Mouse (Mus musculus) testis, adult 2 months (tissue): Measurements from ENCODE around the gene Rab3d. TPM values are rescaled to one million over a fixed set of nuclear protein-coding genes. Genes with fewer than 3 reads are reported as not detected.
A peak's percentile ranks its signal among the peaks of the same experiment; 100 is the strongest.

Experiments
- H3K27ac ChIP-seq: fragments of 200-500 bp; 2 replicates; pipeline ENCODE4 v1.5.1; 2012; ENCODE audit warnings: low read depth, low read length; ENCODE audit not compliant: control insufficient read depth, insufficient read depth
- H3K27me3 ChIP-seq: fragments of 200-500 bp; 2 replicates; pipeline ENCODE4 v1.6.1; 2012; ENCODE audit warnings: mild to moderate bottlenecking, low read length, moderate library complexity; ENCODE audit not compliant: control insufficient read depth, insufficient read depth
- H3K36me3 ChIP-seq: fragments of 200-500 bp; 2 replicates; pipeline ENCODE4 v1.6.1; 2012; ENCODE audit warnings: mild to moderate bottlenecking, low read length; ENCODE audit not compliant: control insufficient read depth, insufficient read depth
- H3K4me1 ChIP-seq: fragments of 200-500 bp; 2 replicates; pipeline ENCODE4 v1.6.1; 2012; ENCODE audit warnings: low read length; ENCODE audit not compliant: control insufficient read depth, insufficient read depth
- H3K4me3 ChIP-seq: fragments of 200-500 bp; 2 replicates; pipeline ENCODE4 v1.5.1; 2012; ENCODE audit warnings: low read depth, mild to moderate bottlenecking, low read length, moderate library complexity, mixed read lengths; ENCODE audit not compliant: control insufficient read depth
- CTCF ChIP-seq: fragments of 200-500 bp; IDR thresholded peaks from 2 replicates; pipeline ENCODE4 v1.5.1; 2012; ENCODE audit warnings: low read depth, mild to moderate bottlenecking, inconsistent platforms, low read length, moderate library complexity; ENCODE audit not compliant: control insufficient read depth, insufficient read depth, insufficient replicate concordance
- POLR2A ChIP-seq: fragments of 200-500 bp; IDR thresholded peaks from 2 replicates; pipeline ENCODE4 v1.6.1; 2012; ENCODE audit warnings: low read depth, mild to moderate bottlenecking, inconsistent platforms, low read length, moderate library complexity; ENCODE audit not compliant: control insufficient read depth
- polyA plus RNA-seq: library from polyadenylated mRNA; depleted of rRNA; stranded (reverse); fragments of >200 nt; gene quantifications from 2 replicates; pipeline ENCODE4 v1.2.3, GENCODE M21; 2012

The Rab3d gene
- polyA plus RNA-seq, 1 experiment, result 21.2 TPM

- Histone ChIP-seq H3K4me3 (no peak overlapping the region), H3K36me3 (no peaks in the 10 kb centered on the region), H3K27ac (peak overlapping the region; percentile 66), H3K27me3 (no peaks in the 10 kb centered on the region), H3K4me1 (peaks cover 9% of the 10 kb centered on the region)
- no peak for TF ChIP-seq CTCF
- TF ChIP-seq POLR2A, result no peak
These were observed 5.6 kb upstream of the Rab3d start for GRCm38 (mm10) chr9:21923490-21924098.

DNA sequence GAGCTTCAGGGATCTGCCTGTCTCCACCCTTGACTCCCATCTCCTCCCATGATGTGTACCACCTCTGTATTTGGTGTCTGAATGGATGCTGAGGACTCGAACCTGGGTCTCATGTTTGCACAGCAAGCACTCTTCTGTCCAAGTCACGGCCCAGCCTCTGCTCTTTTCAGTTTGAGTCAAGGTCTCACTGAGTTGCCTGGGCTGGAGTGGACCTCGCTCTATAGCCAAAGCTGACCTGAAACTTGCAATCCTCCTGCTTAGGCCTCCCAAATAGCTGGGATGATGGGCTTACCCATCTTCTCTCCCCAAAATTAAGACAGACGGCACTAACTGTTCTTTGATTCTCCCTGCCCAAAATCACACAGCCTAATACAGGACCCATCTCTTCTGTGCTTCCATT is 5.0 kb upstream of the Rab3d start:
- no peak for TF ChIP-seq CTCF
- Histone ChIP-seq H3K27me3 (no peaks in the 10 kb centered on the region), H3K36me3 (no peaks in the 10 kb centered on the region), H3K4me3 (no peak overlapping the region), H3K27ac (no peak overlapping the region), H3K4me1 (peaks cover 12% of the 10 kb centered on the region)

DNA sequence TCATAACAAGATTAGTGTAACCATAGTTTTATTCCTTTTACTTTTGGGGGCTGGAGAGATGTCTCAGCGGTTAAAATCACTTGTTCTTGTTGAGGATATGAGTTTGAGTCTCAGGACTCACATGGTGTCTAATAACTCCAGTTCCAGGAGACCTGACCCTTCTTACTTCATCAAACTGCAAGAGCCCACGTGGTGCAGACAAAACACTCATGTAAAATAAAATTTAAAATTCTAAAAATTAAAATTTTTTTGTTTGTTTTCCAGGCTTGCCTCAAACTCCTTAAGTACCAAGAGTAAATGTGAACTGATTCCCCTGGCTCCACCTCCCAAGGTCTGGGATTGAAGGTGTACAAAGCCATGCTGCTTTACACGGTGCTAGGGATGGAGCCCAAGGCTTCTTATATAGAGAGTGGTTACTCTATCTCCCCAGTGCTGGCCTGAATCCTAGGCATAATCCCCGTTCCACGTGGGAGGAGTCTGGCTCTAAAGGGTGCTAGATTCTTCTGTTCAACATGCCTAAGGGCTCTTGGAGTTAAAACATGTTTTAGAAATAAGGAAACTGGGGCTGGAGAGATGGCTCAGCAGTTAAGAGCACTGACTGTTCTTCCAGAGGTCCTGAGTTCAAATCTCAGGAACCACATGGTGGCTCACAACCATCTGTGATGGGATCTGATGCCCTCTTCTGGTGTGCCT is 846 bp upstream of the Rab3d start:
- Histone ChIP-seq H3K27ac (no peak overlapping the region; the same call in 1 of the 2 replicates), H3K36me3 (no peaks in the 10 kb centered on the region), H3K4me3 (no peak overlapping the region), H3K4me1 (peaks cover 10% of the 10 kb centered on the region), H3K27me3 (no peaks in the 10 kb centered on the region)
- TF ChIP-seq CTCF, result no peak
- TF ChIP-seq POLR2A, result no peak

DNA sequence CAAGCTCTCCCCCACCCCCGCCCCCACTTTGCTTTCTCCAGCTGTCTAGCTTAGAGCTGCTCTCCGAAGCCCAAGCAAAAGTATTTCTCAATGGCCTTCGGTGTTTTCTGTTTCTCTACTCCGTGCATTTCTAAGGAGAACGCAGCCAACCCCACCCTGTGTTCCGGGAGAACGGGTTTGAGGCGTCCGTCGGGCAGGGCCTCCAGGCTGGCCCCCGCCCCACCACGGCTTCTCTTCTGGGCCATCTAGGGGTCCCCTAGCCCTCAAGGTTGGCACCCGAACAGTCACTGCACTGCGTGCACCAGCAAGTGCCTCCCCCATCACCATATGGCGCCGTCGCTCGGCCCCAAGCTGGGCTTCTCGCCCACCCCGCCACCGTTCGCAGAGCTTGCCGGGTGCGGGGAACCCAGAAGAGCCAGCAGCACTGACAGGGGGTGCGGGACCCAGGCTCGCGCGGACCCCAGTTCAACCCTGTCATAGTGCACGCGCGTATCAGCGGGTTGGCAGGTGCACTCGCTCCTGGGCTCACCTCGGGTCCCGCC is 428 bp downstream of the Rab3d start:
- H3K27ac ChIP-seq, result 0 out of 2 replicates have a peak overlapping the region, but pooled peaks have one; percentile 12
- no peaks in the 10 kb centered on the region for H3K36me3 ChIP-seq
- peaks cover 10% of the 10 kb centered on the region for H3K4me1 ChIP-seq

DNA sequence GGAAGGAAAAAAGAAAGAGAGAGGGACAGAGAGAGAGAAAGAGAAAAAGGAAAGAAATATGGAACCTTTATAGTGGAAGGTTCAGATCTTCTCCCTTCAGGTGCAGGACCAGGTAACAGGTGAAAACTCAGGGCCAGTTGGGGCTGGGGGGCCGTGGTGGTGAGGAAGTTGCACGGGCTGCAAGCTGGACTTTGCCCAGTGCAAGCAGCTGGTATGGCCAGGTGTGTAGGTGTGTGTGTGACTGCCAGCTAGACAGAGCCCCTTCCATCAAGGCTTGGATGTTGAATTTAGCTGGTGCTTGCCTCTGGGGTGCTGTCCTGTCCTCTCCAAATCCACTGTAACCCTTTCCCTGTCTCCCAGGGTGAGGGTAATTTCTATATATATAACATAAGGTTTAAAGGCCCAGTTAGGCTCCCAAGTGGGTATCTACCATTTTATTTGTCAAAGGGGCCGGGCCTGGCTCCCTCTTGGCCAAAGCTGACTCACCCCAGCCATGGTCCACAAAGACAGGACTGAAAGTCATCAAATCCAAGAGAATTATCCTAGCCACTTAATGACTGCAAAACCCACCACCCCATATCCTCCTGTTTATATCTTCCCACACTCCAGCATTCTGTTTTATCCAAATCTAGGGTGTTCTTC is 1.0 kb downstream of the Rab3d start:
- no peaks in the 10 kb centered on the region for H3K36me3 ChIP-seq
- no peaks in the 10 kb centered on the region for H3K27me3 ChIP-seq
- H3K4me3 ChIP-seq, result no peak overlapping the region; the same call in 1 of the 2 replicates
- H3K4me1 ChIP-seq, result peaks cover 10% of the 10 kb centered on the region
- TF ChIP-seq CTCF (no peak), POLR2A (no peak)
- no peak overlapping the region for H3K27ac ChIP-seq

More for the DNA sequence above, 428 bp downstream of the Rab3d start:
- Histone ChIP-seq H3K27me3 (no peaks in the 10 kb centered on the region), H3K4me3 (peak overlapping the region; percentile 88)
- TF ChIP-seq CTCF (no peak), POLR2A (no peak)

- Histone ChIP-seq H3K36me3 (no peaks in the 10 kb centered on the region), H3K4me3 (no peak overlapping the region), H3K27me3 (no peaks in the 10 kb centered on the region), H3K4me1 (no peaks in the 10 kb centered on the region), H3K27ac (no peak overlapping the region)
- no peak for TF ChIP-seq CTCF
- TF ChIP-seq POLR2A, result no peak
These were observed 8.3 kb downstream of the Rab3d start for GRCm38 (mm10) chr9:21909474-21910223.

GRCm38 (mm10) chr9:21908216-21908615 is 9.8 kb downstream of the Rab3d start:
- Histone ChIP-seq H3K36me3 (no peaks in the 10 kb centered on the region), H3K27me3 (no peaks in the 10 kb centered on the region), H3K27ac (no peak overlapping the region), H3K4me3 (no peak overlapping the region), H3K4me1 (no peaks in the 10 kb centered on the region)
- TF ChIP-seq POLR2A, result no peak
- TF ChIP-seq CTCF, result no peak
